Mouse (Mus musculus) megakaryocyte-erythroid progenitor cell, adult 5-6 weeks (primary cell): ENCODE data around the gene Ranbp3. TPM values are rescaled to one million over a fixed set of nuclear protein-coding genes. Genes with fewer than 3 reads are reported as not detected.
"Not testable (repeated sequence)": the region's sequence is repeated elsewhere in the genome, so short reads cannot be mapped to it uniquely, and the experiment has no call there.

ENCODE experiments used
- ATAC-seq: replicated peaks from 2 replicates; pipeline ENCODE4 v1.8.0; 2016; ENCODE audit warnings: mild to moderate bottlenecking, inconsistent platforms; ENCODE audit not compliant: severe bottlenecking, poor library complexity, low FRiP score, low TSS enrichment
- total RNA-seq, 2 experiments: library from RNA; stranded (forward) in 1 of 2; stranded (reverse) in 1 of 2; fragments of 200-1000, 215-1000 nt in 1 of 2; fragments of >200 nt in 1 of 2; fragmentation: Nextera tagmentation in 1 of 2; gene quantifications; 2 replicates each; pipeline ENCODE4 v1.2.3; 2014 to 2017

The Ranbp3 gene
- 81.7 and 94.5 TPM in 2 replicates for total RNA-seq (2014; fragmentation: Nextera tagmentation)
- 50.6 and 58.1 TPM in 2 replicates for total RNA-seq (2017)

- peak; percentile 94 for ATAC-seq
These were observed at the start of gene Ranbp3 for GRCm38 (mm10) chr17:56672941-56673646. Gene Ranbp3 (plus strand): TSS chr17:56673294.

GRCm38 (mm10) chr17:56625495-56625894, 47.6 kb upstream of the Ranbp3 start:
- ATAC-seq, result peak; percentile 28; the same call in 1 of the 2 replicates

GRCm38 (mm10) chr17:56626260-56626659, 46.8 kb upstream of the Ranbp3 start:
- ATAC-seq, result no peak

GRCm38 (mm10) chr17:56626754-56627470, 46.2 kb upstream of the Ranbp3 start, which contains the start of gene Lonp1:
Gene Lonp1 (minus strand): TSS chr17:56626887.
- ATAC-seq, result peak; percentile 87

DNA sequence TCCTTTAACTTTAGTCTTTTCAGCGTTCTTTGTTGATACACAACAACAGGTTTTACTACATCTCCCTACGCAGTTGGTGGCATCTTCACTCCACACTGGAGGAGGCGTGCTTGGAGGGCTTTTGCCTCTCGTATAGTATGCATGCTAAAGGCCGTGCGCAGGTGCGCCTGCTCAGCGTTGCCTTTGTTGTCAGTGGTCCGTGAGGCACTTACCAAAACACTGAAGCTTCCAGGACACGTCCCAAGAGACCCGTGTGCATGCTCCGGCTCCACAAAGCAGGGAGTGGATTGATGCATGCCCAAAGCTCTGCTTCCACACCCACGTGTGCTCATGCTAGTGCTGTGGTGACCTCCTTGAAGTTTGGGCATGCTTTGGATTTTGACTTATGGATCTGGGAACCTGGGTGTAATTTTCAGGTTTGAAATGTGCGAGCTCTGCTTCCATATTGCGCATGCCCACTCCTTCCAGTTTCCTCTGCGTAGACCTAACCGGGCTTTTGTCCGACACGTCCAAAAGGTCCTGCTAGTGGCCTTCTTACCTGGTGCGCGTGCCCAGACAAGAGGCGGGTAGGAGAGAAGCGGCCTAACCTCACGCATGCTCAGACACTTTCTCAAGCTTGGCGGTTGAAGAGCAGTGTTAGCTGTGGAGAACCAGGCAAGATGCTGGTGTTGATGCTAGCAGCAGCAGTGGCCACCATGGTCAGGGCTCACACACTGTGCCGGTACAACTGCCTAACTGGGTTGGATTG, 45.4 kb upstream of the Ranbp3 start, which contains the start of gene Catsperd:
Gene Catsperd, plus strand, starts transcription at position 614 of the 748 bp plus-strand sequence.
- peak; percentile 5; the same call in 1 of the 2 replicates for ATAC-seq

DNA sequence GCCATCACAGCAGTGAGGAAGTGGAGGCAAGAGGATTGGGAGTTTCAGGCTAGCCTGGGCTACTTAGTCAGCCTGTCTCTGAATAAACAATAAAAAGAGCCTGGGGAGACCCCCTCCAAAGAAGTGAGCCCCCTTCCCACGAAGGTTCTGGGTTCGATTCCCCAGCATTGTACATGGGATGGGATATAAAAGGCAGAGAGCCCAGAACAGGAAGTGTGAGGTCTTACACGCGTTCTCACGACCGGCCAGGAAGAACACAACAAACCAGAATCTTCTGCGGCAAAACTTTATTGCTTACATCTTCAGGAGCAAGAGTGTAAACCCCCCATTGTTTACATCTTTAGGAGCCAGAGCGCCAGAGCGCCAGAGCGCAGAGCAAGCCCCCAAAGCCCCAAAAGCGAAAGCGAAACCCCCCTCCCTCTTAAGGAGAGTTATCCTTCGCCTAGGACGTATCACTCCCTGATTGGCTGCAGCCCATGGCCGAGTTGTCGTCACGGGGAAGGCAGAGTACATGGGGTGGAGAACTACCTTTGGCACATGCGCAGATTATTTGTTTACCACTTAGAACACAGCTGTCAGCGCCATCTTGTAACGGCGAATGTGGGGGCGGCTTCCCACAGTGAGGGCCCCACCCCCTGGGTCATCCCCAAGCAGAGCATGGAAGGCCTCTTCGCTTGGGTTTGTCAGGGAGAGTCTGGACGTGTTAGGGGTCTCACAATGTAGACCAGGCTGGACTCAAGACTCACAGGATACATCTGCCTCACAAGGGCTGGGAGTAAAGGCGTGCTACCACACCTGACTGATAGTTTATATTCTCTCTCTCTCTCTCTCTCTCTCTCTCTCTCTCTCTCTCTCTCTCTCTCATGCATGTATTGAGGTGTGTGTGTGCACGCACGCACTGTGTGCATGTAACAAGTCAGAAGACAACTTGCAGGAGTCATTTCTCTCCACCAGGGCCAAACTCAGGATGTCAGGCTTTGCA, 43.0 kb upstream of the Ranbp3 start:
- not testable (repeated sequence) for ATAC-seq

DNA sequence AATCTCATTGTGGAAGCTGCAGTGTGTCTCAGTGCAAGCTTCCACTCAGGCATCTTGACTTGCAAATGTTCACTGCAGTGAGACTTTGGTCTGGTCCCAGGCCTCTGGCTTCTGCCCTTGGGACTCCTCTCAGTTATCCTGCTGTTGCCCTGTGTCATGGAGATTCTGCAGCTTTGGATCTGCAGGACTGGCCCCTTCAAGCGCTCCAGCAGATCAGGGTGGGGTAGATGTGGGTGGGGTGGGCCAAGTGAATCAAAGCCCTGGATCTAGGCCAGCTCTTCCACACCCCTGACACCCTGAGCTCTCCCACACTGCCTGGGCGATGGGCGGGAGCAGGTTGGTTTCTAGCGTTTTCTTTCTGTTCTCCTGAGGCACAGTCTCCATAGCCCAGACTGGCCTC, 41.3 kb upstream of the Ranbp3 start:
- ATAC-seq, result no peak

GRCm38 (mm10) chr17:56634023-56634422, 39.1 kb upstream of the Ranbp3 start:
- no peak for ATAC-seq

GRCm38 (mm10) chr17:56643237-56643636, 29.9 kb upstream of the Ranbp3 start:
- no peak for ATAC-seq

GRCm38 (mm10) chr17:56647546-56647945, 25.5 kb upstream of the Ranbp3 start:
- ATAC-seq, result no peak

GRCm38 (mm10) chr17:56651801-56652200, 21.3 kb upstream of the Ranbp3 start:
- ATAC-seq, result peak; percentile 57

- ATAC-seq, result no peak
These were observed 18.3 kb upstream of the Ranbp3 start for GRCm38 (mm10) chr17:56654771-56655170.

GRCm38 (mm10) chr17:56655311-56655710, 17.8 kb upstream of the Ranbp3 start:
- ATAC-seq, result no peak

DNA sequence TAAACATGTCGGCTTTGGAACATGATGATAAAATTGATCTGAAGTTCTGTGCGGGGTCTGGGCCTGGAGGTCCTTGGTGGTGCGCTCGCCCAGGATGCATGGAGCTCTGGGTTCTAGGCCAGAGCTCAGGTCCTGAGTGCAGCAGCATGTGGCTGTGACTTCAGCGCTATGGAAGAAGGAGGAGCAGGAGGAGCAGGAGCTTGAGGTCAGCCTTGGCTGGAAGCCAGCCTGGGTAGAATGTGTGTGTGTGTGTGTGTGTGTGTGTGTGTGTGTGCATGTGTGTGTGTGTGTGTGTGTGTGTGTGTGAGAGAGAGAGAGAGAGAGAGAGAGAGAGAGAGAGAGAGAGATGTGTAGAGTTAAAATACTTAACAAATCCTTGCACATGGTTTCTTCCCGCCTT, 16.9 kb upstream of the Ranbp3 start:
- ATAC-seq, result no peak

GRCm38 (mm10) chr17:56663659-56664058, 9.4 kb upstream of the Ranbp3 start:
- ATAC-seq, result no peak

GRCm38 (mm10) chr17:56664333-56664732, 8.8 kb upstream of the Ranbp3 start:
- ATAC-seq, result no peak

GRCm38 (mm10) chr17:56666384-56666783, 6.7 kb upstream of the Ranbp3 start:
- no peak for ATAC-seq

DNA sequence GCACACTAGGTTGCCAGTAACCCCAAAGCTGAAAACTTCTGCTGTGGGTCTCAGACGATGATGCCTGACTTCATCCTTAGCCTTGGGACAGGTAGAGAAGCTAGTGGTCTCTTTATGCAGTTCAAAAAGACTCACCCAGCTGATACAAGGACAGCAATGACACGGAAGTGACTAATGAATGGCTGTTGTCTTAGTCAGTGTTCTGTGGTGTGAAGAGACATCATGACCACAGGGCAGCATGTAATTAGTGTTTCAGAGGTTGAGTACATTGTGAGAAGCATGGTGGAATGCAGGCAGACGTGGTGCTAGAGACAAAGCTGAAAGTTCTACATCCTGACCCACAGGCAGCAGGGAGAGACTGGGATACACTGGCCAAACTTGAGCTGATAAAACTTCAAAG, 5.5 kb upstream of the Ranbp3 start:
- no peak for ATAC-seq
